Mouse (Mus musculus): ENCODE measurements around the gene Dagla.
A peak's percentile ranks its signal among the peaks of the same experiment; 100 is the strongest.

Dagla gene

GRCm38 (mm10) chr19:10306521-10307243 lies 2.0 kb upstream of the Dagla start:
- no peak for DNase-seq

DNA sequence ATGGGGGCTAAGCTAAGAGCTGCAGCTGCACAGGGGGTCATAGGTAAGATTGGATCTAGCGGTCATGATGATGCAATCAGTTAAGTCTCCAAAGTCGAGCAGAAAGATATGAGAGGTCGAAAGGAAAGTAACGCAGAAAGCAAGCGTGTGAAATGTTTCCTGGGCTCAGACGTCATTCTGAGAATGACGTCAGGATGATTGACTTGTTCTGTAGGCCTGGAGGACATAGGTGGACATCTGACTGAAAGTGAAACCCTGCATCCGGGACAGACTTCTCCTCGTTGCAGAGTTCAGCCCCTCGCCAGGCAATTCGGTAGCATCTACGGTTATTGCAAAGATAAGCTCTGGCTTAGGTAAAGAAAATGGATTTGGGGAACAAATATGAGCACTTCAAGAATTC lies 963 bp upstream of the Dagla start:
- DNase-seq: no peak

DNA sequence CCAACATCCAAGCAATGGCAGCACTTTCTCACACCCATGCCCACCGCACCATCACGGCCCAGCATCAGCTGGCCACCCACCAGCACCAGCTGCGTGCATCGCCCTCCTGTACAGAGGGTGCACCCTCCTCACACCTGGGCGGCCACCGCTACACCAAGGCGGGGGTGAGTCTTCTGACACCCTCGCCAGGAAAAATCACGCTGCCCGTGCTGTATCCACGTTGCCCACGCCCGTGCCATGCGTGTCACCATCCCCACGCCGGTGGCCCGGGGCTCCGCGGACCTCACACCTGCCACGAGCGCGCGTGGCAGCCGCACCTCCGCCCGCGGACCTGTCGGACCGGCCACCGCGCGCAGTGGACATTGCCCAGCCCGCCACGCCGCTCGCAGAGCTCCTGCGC lies 282 bp downstream of the Dagla start:
- DNase-seq: no peak

DNA sequence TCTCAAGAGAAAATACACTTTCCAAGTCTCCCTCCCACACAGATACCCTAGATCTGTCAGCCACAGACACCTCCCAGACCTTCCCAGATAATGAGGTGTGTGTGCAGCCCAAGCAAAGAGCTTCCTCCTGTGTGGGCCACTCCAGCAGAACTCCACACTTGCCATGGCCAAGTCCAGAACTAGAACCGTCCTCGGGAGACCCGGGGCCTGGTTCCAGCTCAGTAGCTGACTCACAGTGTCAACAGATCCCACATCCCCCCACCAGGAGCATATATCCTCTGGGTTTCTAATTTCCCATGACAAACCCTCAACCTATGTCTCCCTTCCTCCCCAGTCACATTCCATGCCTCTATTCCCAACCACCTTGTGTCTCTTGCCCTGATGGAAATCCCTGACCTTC lies 1.8 kb downstream of the Dagla start:
- DNase-seq: no peak

- DNase-seq: no peak
Measured at GRCm38 (mm10) chr19:10301866-10302356, 2.8 kb downstream of the Dagla start.

GRCm38 (mm10) chr19:10301263-10301662 lies 3.4 kb downstream of the Dagla start:
- DNase-seq: no peak

GRCm38 (mm10) chr19:10300809-10301208 lies 3.9 kb downstream of the Dagla start:
- DNase-seq: no peak

GRCm38 (mm10) chr19:10298268-10298667 lies 6.4 kb downstream of the Dagla start:
- DNase-seq: no peak

DNA sequence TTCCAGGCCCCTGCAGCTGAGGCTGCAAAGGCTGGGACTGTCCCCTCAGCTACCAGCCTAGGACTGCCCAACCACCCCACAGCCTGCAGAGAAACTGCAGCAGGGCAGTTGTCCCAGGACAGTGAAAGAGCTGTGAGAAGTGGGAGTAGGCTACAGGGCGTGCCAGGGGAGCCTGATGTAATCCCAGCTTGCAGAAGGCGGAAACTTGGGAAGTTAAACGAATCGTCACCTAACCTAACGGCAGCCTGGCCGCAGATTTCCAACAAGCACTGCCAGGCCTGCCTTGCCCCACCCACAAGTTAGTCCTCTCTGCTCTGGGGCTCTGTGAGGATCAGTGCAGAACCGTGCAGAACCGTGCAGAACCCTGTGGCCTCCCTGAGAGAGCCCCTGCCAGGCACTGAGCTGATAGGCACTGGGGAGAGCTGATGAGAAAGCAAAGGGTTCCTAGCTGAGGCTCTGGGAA lies 7.6 kb downstream of the Dagla start:
- DNase-seq: no peak

DNA sequence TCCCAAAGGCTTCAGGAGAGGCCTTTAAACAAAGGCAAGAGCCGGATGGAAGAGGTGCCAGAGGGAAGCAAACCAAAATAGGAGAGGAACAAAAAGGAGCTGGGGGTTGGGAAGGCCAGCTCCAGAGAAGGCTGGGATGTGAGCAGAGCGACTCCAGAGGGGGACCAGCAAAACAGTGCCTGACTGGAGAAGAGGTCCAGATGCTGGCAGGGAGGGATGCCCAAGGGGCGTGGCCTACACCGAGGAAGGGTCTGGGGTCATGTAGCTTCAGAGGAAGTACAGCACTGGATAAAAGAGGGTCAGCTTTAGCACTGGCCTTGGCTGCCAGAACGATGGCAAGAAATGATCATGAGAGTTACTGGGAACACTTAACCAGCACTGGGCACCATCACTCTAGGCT lies 8.4 kb downstream of the Dagla start:
- DNase-seq: no peak

DNA sequence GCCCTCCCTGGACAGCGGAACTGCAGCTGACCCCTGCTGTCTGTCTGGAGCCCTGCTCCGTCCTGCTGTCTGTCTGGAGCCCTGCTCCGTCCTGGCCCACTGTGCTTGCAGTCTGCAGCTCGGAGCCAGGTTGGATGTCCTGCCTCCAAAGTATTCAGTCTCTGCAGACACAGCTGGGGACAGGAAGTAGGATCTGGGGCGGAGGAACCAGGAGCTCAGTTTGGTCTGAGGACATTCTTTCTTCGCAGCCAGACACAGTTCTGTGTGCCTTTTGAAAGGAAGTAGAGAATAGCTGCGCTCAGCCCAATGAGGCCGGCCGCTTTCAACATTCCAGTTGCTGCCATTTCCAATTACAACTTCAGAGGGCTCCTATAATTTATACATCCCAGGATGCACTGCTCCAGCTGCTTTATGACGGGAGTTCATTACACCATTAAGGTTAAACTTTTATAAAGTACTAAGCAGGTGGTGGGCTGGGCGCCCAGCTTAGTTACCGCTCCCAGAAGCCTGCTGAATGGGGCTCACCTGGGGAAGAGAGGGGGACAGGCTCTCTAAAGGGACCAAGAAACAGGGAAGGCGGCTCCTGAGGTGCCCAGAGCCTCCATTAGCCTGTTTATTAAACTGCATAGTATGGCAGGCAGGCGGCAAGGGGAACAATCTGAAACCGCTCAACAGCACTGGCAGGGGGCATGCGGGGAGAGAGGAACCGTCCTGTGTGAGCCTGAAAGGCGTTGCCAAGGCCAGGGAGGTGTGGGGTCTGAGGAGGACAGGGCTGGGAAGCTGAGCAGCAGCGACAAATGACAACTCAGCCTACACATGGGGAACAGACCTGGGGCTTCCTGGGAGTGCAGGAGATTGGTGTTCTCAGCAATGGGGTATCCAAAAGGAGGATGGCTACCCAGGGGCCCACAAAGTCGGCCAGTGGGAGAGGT lies 9.8 kb downstream of the Dagla start:
- peak; percentile 51 for DNase-seq

- no peak for DNase-seq
Measured at GRCm38 (mm10) chr19:10293987-10294386, 10.7 kb downstream of the Dagla start.

- no peak for DNase-seq
Measured at GRCm38 (mm10) chr19:10291896-10292490, 12.7 kb downstream of the Dagla start.

DNA sequence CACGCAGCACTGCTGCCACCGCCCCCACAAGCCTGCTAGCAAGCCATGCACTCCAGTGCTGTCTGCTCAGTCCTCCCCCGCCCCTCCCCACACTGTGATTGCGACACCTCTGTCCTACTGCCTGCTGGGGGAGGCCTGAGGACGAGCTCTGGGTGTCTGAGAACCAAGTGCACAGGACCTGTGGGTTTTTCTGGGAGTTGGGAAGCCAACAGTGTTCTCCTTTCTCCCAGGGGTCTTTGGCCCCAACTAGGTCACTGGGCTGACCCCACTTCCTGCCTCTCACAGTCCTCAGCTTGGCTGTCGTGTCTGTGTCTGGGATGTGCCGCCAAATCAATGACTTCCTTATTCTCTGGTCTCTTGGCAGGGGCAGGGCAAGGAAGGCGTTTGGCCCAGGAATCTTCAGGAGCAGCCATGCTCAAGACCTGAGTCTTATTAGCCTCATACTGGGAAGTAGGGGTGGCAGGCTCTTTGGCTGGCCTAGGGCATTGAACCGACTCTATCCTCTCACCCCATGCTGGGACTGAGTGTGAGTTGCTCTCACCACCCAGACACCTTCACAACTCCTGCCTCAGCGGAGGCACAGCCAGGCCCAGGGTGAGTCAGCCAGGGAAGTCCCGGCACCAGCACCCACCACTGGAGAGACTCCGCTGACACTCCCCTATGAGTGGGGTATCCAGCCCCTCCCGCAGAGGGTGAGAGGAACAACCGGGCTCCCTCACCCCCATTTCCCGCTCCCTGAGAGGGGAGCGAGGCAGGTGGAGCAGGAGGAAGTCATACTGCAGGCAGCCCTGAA lies 14.3 kb downstream of the Dagla start:
- no peak for DNase-seq

- DNase-seq: no peak
Measured at GRCm38 (mm10) chr19:10289609-10290150, 15.0 kb downstream of the Dagla start.

DNA sequence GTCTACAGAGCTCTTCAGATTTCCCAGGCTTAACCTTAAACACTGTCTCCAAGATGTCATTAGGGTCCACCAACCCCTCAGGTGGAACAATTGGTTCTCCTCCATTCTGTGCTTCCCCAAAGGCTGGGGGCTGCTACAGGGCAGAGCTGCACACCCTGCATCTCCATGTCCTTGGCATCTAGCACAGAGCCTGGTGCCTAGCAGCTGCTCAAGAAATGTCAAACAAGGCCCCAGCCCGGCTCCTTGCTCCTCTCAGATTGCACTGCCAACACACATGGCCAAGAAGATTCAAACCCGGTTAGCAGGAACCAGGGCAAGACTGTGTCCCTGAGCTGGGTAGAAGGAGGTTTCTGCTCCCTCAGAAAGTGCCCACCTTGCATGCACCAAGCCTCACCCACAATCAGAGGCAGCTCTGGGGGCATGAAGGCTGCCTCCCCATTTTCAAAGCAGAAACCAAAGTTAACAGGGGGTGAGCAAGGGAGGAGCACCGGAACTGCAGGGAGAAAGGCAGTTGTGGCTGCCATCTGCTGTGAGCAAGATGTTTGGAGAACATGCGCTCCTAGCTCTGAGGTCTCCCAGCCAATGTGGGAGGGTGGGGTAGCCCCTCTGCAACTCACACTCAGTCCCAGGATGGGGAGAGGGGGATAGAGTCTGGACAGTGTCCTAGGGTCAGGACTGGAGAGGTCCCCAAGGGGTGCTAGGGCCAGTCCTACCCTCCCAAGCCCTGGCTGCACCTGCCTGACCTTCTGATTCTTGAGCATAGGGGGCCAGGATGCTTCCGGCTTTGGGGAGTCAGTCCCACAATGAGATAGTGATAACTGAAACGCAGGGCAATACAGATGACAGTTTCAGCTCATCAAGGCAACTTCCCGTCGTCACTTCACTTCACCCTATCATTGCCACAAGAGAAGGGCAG lies 16.3 kb downstream of the Dagla start:
- no peak for DNase-seq

DNA sequence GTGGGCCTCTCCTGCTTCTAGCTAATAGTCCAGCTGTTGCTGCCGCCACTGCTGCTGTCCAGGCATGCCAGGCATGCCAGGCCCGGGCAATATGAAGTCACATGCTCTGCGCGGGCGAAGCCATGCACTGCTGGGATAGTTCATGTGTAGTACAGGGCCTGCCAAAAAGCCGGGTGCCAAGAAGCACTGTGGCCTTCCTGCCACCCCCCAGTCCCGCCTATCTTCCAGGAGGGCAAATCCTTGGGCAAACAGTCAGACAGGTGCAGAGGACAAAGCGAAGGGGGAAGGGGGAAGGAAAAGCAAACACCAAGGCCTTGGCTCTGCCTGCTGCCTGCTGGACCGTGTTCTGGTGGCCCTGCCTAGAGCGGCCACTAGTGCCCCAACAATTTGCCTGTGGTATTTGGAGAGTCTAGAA lies 18.2 kb downstream of the Dagla start:
- no peak for DNase-seq

- peak; percentile 57 for DNase-seq
Measured at GRCm38 (mm10) chr19:10280771-10281540, 23.7 kb downstream of the Dagla start.

DNA sequence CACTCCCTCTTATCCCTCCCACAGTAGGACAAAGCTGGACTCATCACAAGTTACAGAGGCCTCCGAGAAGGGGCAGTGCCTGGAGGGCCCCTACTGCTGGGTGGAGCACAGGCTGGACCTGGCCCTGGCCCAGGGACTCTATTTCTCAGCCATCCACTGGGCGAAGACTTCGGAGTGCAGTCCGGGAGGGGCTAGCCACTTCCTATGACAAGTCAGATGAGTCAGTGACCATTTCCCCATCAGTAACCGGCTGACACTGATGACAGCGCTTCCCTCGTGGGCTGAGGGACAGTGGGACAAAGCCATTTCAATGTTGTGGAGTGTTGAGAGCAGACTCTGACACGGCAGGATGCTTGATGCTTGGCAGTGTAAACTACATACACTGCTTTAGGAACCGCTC lies 25.0 kb downstream of the Dagla start:
- DNase-seq: no peak

- no peak for DNase-seq
Measured at GRCm38 (mm10) chr19:10278669-10279324, 25.9 kb downstream of the Dagla start.

All from retina, postnatal 1 day (tissue).